Mouse (Mus musculus) embryonic facial prominence, embryonic 11.5 days (tissue): Measurements from ENCODE around the gene Amn1. TPM values are rescaled to one million over a fixed set of nuclear protein-coding genes. Genes with fewer than 3 reads are reported as not detected.
"Not testable (repeated sequence)": the region's sequence is repeated elsewhere in the genome, so short reads cannot be mapped to it uniquely, and the experiment has no call there.

Source experiments
- ATAC-seq: fragments of 200-750 bp; cut with Nextera tagmentation; replicated peaks from 2 replicates; pipeline ENCODE4 v1.8.0; 2017; ENCODE audit warnings: low read depth; ENCODE audit not compliant: insufficient number of reproducible peaks, low FRiP score, low TSS enrichment
- DNase-seq: peaks from one replicate; pipeline ENCODE4 v3.0.0-alpha.2; 2015; ENCODE audit warnings: low spot score
- H3K27ac ChIP-seq: fragments of 300-500 bp; sonication (generic); replicated peaks from 2 replicates; pipeline ENCODE4 v1.5.1; 2014; ENCODE audit warnings: mild to moderate bottlenecking, low read depth, low read length, control low read depth
- H3K27me3 ChIP-seq: fragments of 300-500 bp; sonication (generic); 2 replicates; pipeline ENCODE4 v1.6.1; 2014; ENCODE audit warnings: mild to moderate bottlenecking, low read length, moderate library complexity, mixed read lengths; ENCODE audit not compliant: control insufficient read depth, insufficient read depth
- H3K36me3 ChIP-seq: fragments of 300-500 bp; sonication (generic); replicated peaks from 2 replicates; pipeline ENCODE4 v1.6.1; 2014; ENCODE audit warnings: low read depth, mild to moderate bottlenecking, low read length, moderate library complexity, mixed read lengths; ENCODE audit not compliant: control insufficient read depth, insufficient read depth
- H3K4me1 ChIP-seq: fragments of 300-500 bp; sonication (generic); 2 replicates; pipeline ENCODE4 v1.6.1; 2014; ENCODE audit warnings: low read length, mixed read lengths; ENCODE audit not compliant: control insufficient read depth, insufficient read depth
- H3K4me2 ChIP-seq: fragments of 300-500 bp; sonication (generic); 2 replicates; pipeline ENCODE4 v1.6.1; 2014; ENCODE audit warnings: low read depth, mild to moderate bottlenecking, control low read depth, low read length, moderate library complexity
- H3K4me3 ChIP-seq: fragments of 300-500 bp; sonication (generic); 2 replicates; pipeline ENCODE4 v1.5.1; 2014; ENCODE audit warnings: low read depth, low read length, control low read depth
- H3K9ac ChIP-seq: fragments of 300-500 bp; sonication (generic); replicated peaks from 2 replicates; pipeline ENCODE4 v1.6.1; 2014; ENCODE audit warnings: mild to moderate bottlenecking, control low read depth, low read length
- H3K9me3 ChIP-seq: fragments of 300-500 bp; sonication (generic); replicated peaks from 2 replicates; pipeline ENCODE4 v1.6.1; 2016; ENCODE audit warnings: mild to moderate bottlenecking, low read length, inconsistent platforms, mixed read lengths; ENCODE audit not compliant: control insufficient read depth
- WGBS: fragments of 180-500 bp; shearing (Covaris S2); extraction: QIAGEN DNeasy Blood & Tissue Kit; methylation state at CpG from one replicate; pipeline ENCODE4 v1.1.7; 2014; 5-methylcytosine and 5-hydroxymethylcytosine counted together
- polyA plus RNA-seq: library from polyadenylated mRNA; unstranded; fragments of >200 nt; fragmentation: Nextera tagmentation; extraction: Ambion mirVana; gene quantifications from 2 replicates; pipeline ENCODE4 v1.2.1, GENCODE M21; 2014

Amn1 gene
- polyA plus RNA-seq, 1 experiment from 2014 or later, result 42.0 TPM

DNA sequence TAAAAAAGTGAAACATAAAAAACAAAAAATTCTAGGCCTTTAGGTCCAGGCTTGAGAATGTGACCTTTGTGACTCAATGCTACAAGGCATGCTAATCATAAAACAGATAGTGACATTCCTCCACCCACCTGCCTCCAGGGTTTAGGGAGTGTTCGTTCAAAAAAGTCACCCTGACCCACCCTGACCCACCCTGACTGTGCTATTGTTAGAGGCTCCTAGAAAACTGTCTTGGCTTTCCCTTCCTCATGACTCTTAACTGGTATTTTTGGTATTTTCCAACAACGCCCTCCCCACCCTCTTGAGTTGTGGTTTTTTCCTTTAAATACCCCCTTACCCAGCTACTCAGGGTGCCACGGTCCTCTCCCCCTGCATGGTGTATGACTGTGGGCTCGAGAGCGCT, 3.4 kb upstream of the Amn1 start:
- not testable (repeated sequence) for ATAC-seq, H3K27ac ChIP-seq, DNase-seq, H3K4me3 ChIP-seq, H3K4me1 ChIP-seq, H3K36me3 ChIP-seq, H3K9ac ChIP-seq, H3K27me3 ChIP-seq, H3K9me3 ChIP-seq, H3K4me2 ChIP-seq
- WGBS, result 79% methylated on average over 5 of the region's 5 CpGs

GRCm38 (mm10) chr6:149189340-149189922, 919 bp upstream of the Amn1 start:
- 0 out of 2 replicates have a peak, but pooled peaks have one; percentile 25 for ATAC-seq
- Histone ChIP-seq H3K4me1 (no peaks in the 10 kb centered on the region), H3K27me3 (no peaks in the 10 kb centered on the region), H3K4me3 (no peak overlapping the region), H3K36me3 (no peaks in the 10 kb centered on the region), H3K9ac (no peak overlapping the region), H3K27ac (no peak overlapping the region), H3K4me2 (no peak overlapping the region), H3K9me3 (no peaks in the 10 kb centered on the region)
- no peak for DNase-seq
- 94% methylated on average over 16 of the region's 16 CpGs for WGBS

GRCm38 (mm10) chr6:149188925-149189257, 379 bp upstream of the Amn1 start:
- no peaks in the 10 kb centered on the region for H3K36me3 ChIP-seq
- H3K4me3 ChIP-seq, result peak overlapping the region; percentile 70
- H3K4me2 ChIP-seq, result peak overlapping the region; percentile 44
- ATAC-seq (peak; percentile 85), DNase-seq (no peak)
- no peaks in the 10 kb centered on the region for H3K27me3 ChIP-seq
- 41% methylated on average over 8 of the region's 8 CpGs for WGBS
- no peaks in the 10 kb centered on the region for H3K4me1 ChIP-seq
- H3K9ac ChIP-seq, result peak overlapping the region; percentile 98
- no peaks in the 10 kb centered on the region for H3K9me3 ChIP-seq
- no peak overlapping the region for H3K27ac ChIP-seq

GRCm38 (mm10) chr6:149187371-149187770, 1.1 kb downstream of the Amn1 start:
- Histone ChIP-seq H3K27me3 (no peaks in the 10 kb centered on the region), H3K9me3 (no peaks in the 10 kb centered on the region), H3K4me1 (no peaks in the 10 kb centered on the region), H3K9ac (no peak overlapping the region), H3K4me2 (peak overlapping the region; percentile 14), H3K4me3 (peak overlapping the region; percentile 70), H3K27ac (no peak overlapping the region), H3K36me3 (peaks cover 4% of the 10 kb centered on the region; the same call in 1 of the 2 replicates)
- 63% methylated on average over 1 of the region's 1 CpGs for WGBS
- DNase-seq (no peak), ATAC-seq (no peak)

GRCm38 (mm10) chr6:149184007-149184406, 4.5 kb downstream of the Amn1 start:
- ATAC-seq (no peak), DNase-seq (no peak)
- no peak overlapping the region for H3K9ac ChIP-seq
- H3K4me3 ChIP-seq, result no peak overlapping the region
- no peaks in the 10 kb centered on the region for H3K27me3 ChIP-seq
- H3K27ac ChIP-seq, result no peak overlapping the region
- H3K4me2 ChIP-seq, result no peak overlapping the region
- H3K4me1 ChIP-seq, result no peaks in the 10 kb centered on the region
- peaks cover 11% of the 10 kb centered on the region for H3K36me3 ChIP-seq
- H3K9me3 ChIP-seq, result no peaks in the 10 kb centered on the region
- 96% methylated on average over 1 of the region's 1 CpGs for whole genome bisulfite sequencing

- H3K4me2 ChIP-seq, result no peak overlapping the region
- H3K9me3 ChIP-seq, result no peaks in the 10 kb centered on the region
- H3K27me3 ChIP-seq, result no peaks in the 10 kb centered on the region
- H3K36me3 ChIP-seq, result peaks cover 20% of the 10 kb centered on the region
- DNase-seq (no peak), ATAC-seq (no peak)
- H3K27ac ChIP-seq, result no peak overlapping the region
- no peaks in the 10 kb centered on the region for H3K4me1 ChIP-seq
- no peak overlapping the region for H3K4me3 ChIP-seq
- H3K9ac ChIP-seq, result no peak overlapping the region
Observed at GRCm38 (mm10) chr6:149179064-149179463, 9.4 kb downstream of the Amn1 start.

DNA sequence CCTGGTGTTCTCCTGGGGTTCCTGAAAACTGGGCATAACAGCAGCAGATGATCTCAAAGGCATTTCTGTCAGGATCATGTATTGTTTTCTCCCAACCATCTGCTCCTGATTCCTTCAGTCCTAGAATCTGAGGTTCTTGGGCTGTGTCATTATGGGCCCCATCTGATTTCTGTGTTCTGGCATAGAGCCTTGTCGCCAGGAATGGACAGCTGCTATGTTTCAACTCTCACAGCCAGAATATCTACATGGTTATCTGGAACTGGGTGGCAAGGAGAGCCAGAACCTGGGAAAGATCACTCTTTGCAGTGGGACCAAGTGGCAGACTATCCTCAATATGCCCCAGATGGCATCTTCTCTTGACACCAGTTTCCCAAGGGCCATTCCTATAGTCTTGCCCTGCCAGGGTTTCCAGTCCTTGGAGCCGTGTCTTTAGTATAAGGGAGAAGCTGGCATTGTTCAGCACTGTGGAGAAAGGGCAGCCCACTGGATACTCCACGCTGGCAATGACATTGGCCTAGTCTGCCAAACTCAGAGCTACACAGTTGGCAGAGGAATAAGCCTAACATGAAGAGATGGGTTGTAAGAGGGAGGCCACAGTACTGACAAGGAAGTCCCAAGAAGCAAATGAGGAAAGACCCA, 13.5 kb downstream of the Amn1 start:
- ATAC-seq (no peak), DNase-seq (no peak)
- Histone ChIP-seq H3K27ac (no peak overlapping the region), H3K9ac (no peak overlapping the region), H3K27me3 (no peaks in the 10 kb centered on the region), H3K4me1 (no peaks in the 10 kb centered on the region), H3K9me3 (no peaks in the 10 kb centered on the region), H3K36me3 (peaks cover 15% of the 10 kb centered on the region), H3K4me3 (no peak overlapping the region), H3K4me2 (no peak overlapping the region)
- 94% methylated on average over 3 of the region's 3 CpGs for WGBS

GRCm38 (mm10) chr6:149173831-149174625, 14.5 kb downstream of the Amn1 start:
- 66% methylated on average over 4 of the region's 4 CpGs for WGBS
- no peaks in the 10 kb centered on the region for H3K9me3 ChIP-seq
- no peaks in the 10 kb centered on the region for H3K4me1 ChIP-seq
- H3K36me3 ChIP-seq, result peaks cover 9% of the 10 kb centered on the region
- no peak overlapping the region for H3K4me3 ChIP-seq
- H3K27ac ChIP-seq, result no peak overlapping the region
- DNase-seq (no peak), ATAC-seq (no peak)
- H3K9ac ChIP-seq, result no peak overlapping the region
- H3K4me2 ChIP-seq, result no peak overlapping the region
- no peaks in the 10 kb centered on the region for H3K27me3 ChIP-seq
